Mouse (Mus musculus) spleen, embryonic (tissue): ENCODE measurements at regions not wholly inside any gene's neighbourhood (a gene's known extent, or its start where the extent isn't known, plus 50 kb on each side); places are given as distances from the start of the nearest gene placed in this dataset.

Experiments
- CTCF ChIA-PET: fragments of 350-600 bp; sonication (Branson Sonifier 250); formaldehyde crosslinking; loops from one replicate; lab custom pipeline; 2022; lab: Charles Lee

GRCm38 (mm10) chr11:52541210-52541609 is 145.0 kb downstream of the 9530068E07Rik start:
- CTCF ChIA-PET: no interaction called here

- CTCF ChIA-PET: no interaction called here
Observed at GRCm38 (mm10) chr11:52551451-52551850, 155.2 kb downstream of the 9530068E07Rik start.

- CTCF ChIA-PET: no interaction called here
Observed at GRCm38 (mm10) chr11:52552860-52553259, 156.6 kb downstream of the 9530068E07Rik start.

- CTCF ChIA-PET: no interaction called here
Observed at GRCm38 (mm10) chr11:52557836-52558235, 161.6 kb downstream of the 9530068E07Rik start.

GRCm38 (mm10) chr11:52558782-52559181 is 162.6 kb downstream of the 9530068E07Rik start:
- CTCF ChIA-PET: no interaction called here

- CTCF ChIA-PET: no interaction called here
Observed at GRCm38 (mm10) chr11:52561281-52561680, 165.1 kb downstream of the 9530068E07Rik start.

GRCm38 (mm10) chr11:52565457-52565856 is 169.2 kb downstream of the 9530068E07Rik start:
- CTCF ChIA-PET: no interaction called here

GRCm38 (mm10) chr11:52566026-52566425 is 169.8 kb downstream of the 9530068E07Rik start:
- CTCF ChIA-PET: no interaction called here

GRCm38 (mm10) chr11:52567945-52568687 is 171.9 kb downstream of the 9530068E07Rik start:
- CTCF ChIA-PET: no interaction called here

- CTCF ChIA-PET: no interaction called here
Observed at GRCm38 (mm10) chr11:52568794-52569193, 172.6 kb downstream of the 9530068E07Rik start.

GRCm38 (mm10) chr11:52569759-52570158 is 173.5 kb downstream of the 9530068E07Rik start:
- CTCF ChIA-PET: no interaction called here

- CTCF ChIA-PET: no interaction called here
Observed at GRCm38 (mm10) chr11:52578471-52578870, 182.2 kb downstream of the 9530068E07Rik start.

- CTCF ChIA-PET: no interaction called here
Observed at GRCm38 (mm10) chr11:52579764-52580377, 183.6 kb downstream of the 9530068E07Rik start.

- CTCF ChIA-PET: no interaction called here
Observed at GRCm38 (mm10) chr11:52591596-52592180, 172.7 kb upstream of the Fstl4 start.

GRCm38 (mm10) chr11:52594092-52594491 is 170.3 kb upstream of the Fstl4 start:
- CTCF ChIA-PET: no interaction called here

- CTCF ChIA-PET: no interaction called here
Observed at GRCm38 (mm10) chr11:52601196-52601595, 163.2 kb upstream of the Fstl4 start.

GRCm38 (mm10) chr11:52602061-52602561 is 162.3 kb upstream of the Fstl4 start:
- CTCF ChIA-PET: interaction anchor here (0.7 kb wide), 1 partner anchor 577 kb away, joined by 24 read pairs; no protein-coding TSS in a partner anchor

- CTCF ChIA-PET: no interaction called here
Observed at GRCm38 (mm10) chr11:52602796-52603195, 161.6 kb upstream of the Fstl4 start.

GRCm38 (mm10) chr11:52610681-52611165 is 153.7 kb upstream of the Fstl4 start:
- CTCF ChIA-PET: no interaction called here

GRCm38 (mm10) chr11:52615622-52616021 is 148.8 kb upstream of the Fstl4 start:
- CTCF ChIA-PET: no interaction called here

GRCm38 (mm10) chr11:52618646-52619045 is 145.8 kb upstream of the Fstl4 start:
- CTCF ChIA-PET: no interaction called here

GRCm38 (mm10) chr11:52622861-52623260 is 141.6 kb upstream of the Fstl4 start:
- CTCF ChIA-PET: no interaction called here
